Mouse (Mus musculus): ENCODE data around the gene Gm45808.

DNA sequence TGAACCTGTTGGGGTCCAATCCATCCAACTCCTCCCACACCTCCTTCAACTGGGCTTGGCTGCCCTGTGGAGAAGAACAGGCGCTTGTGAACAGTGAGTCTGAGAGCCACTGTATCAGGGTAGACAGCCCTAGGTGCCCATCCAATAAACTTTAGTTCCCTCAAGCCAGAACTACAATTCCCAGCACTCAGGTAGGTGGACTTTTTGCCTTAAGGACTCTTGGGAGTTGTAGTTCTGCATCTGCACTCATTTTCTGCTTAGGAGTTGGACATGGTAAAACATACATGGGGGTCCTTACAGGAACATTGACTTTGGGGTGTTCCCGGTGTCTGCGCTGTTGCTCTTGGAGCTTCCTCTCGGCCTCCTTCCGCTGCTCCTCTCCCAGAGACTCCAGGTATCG is 11.8 kb upstream of the Gm45808 start:
- no peak for TF ChIP-seq CTCF (IDR thresholded peaks at IDR 0.05; ENCODE audit: borderline replicate concordance, control insufficient read depth, extremely low read depth, insufficient read depth, low read length, poor library complexity)
- no peak for TF ChIP-seq POLR2A (IDR thresholded peaks at IDR 0.05; ENCODE audit: control insufficient read depth, extremely low read depth, insufficient read depth, low read length, poor library complexity)
